Mouse (Mus musculus) layer of hippocampus, postnatal 36 days (tissue): ENCODE results near the gene Sec22a. TPM values are rescaled to one million over a fixed set of nuclear protein-coding genes. Genes with fewer than 3 reads are reported as not detected.

ENCODE experiments used
- total RNA-seq, 2 experiments: library from RNA; stranded (reverse); gene quantifications; 2 replicates each; pipeline ENCODE4 v1.2.3; 2021

Gene Sec22a
- total RNA-seq, 2 experiments from 2014 or later: 15.1 TPM

Other genes starting within 250 kb of the Sec22a start
- gene Adcy5, start 209.0 kb downstream of the Sec22a start, total RNA-seq: 10 to 100 TPM; 74.6 to 75.2 TPM
- 1 to 10 TPM; 3.1 to 4.7 TPM for gene Pdia5, start 127.0 kb upstream of the Sec22a start, total RNA-seq
- gene Sema5b, start 177.2 kb upstream of the Sec22a start, total RNA-seq: 10 to 100 TPM; 15.5 to 18.8 TPM